Mouse (Mus musculus): ENCODE data around the gene Epop. TPM values are rescaled to one million over a fixed set of nuclear protein-coding genes. Genes with fewer than 3 reads are reported as not detected.

Gene Epop
- 2.5 and 3.0 TPM in 2 replicates for polyA plus RNA-seq (2012; ENCODE audit: insufficient read depth, insufficient read length, missing spikeins)

- peak within 1 kb of the TSS; percentile 72 for H3K4me3 ChIP-seq (ENCODE audit: insufficient read depth, low read length)
- H3K4me1 ChIP-seq (ENCODE audit: control insufficient read depth, insufficient read depth, low read length): peaks cover 7% of the 10 kb centered on the region; the same call in 1 of the 2 replicates
- TF ChIP-seq POLR2A (IDR thresholded peaks at IDR 0.05; ENCODE audit: borderline replicate concordance, low read depth, low read length) (peak; percentile 17; the same call in 1 of the 2 replicates), CTCF (IDR thresholded peaks at IDR 0.05; ENCODE audit: low read depth, low read length) (no peak)
- H3K27ac ChIP-seq (ENCODE audit: insufficient read depth, low read depth, low read length): no peak within 1 kb of the TSS
Measured at GRCm38 (mm10) chr11:97629576-97629975, at the start of gene Epop. Epop (minus strand) TSS chr11:97629702.

- Histone ChIP-seq H3K27ac (ENCODE audit: insufficient read depth, low read depth, low read length) (no peak overlapping the region), H3K4me1 (ENCODE audit: control insufficient read depth, insufficient read depth, low read length) (no peaks in the 10 kb centered on the region), H3K4me3 (ENCODE audit: insufficient read depth, low read length) (no peak overlapping the region)
- TF ChIP-seq CTCF (IDR thresholded peaks at IDR 0.05; ENCODE audit: low read depth, low read length) (no peak), POLR2A (IDR thresholded peaks at IDR 0.05; ENCODE audit: borderline replicate concordance, low read depth, low read length) (no peak)
Measured at GRCm38 (mm10) chr11:97678301-97678700, 48.8 kb upstream of the Epop start.

- Histone ChIP-seq H3K4me1 (ENCODE audit: control insufficient read depth, insufficient read depth, low read length) (no peaks in the 10 kb centered on the region), H3K27ac (ENCODE audit: insufficient read depth, low read depth, low read length) (no peak overlapping the region)
Measured at GRCm38 (mm10) chr11:97677842-97678241, 48.3 kb upstream of the Epop start.

GRCm38 (mm10) chr11:97677381-97677780 is 47.9 kb upstream of the Epop start:
- Histone ChIP-seq H3K4me1 (ENCODE audit: control insufficient read depth, insufficient read depth, low read length) (no peaks in the 10 kb centered on the region), H3K4me3 (ENCODE audit: insufficient read depth, low read length) (no peak overlapping the region)
- TF ChIP-seq POLR2A (IDR thresholded peaks at IDR 0.05; ENCODE audit: borderline replicate concordance, low read depth, low read length) (no peak), CTCF (IDR thresholded peaks at IDR 0.05; ENCODE audit: low read depth, low read length) (no peak)

More at GRCm38 (mm10) chr11:97677842-97678241, 48.3 kb upstream of the Epop start:
- TF ChIP-seq POLR2A (IDR thresholded peaks at IDR 0.05; ENCODE audit: borderline replicate concordance, low read depth, low read length) (no peak), CTCF (IDR thresholded peaks at IDR 0.05; ENCODE audit: low read depth, low read length) (no peak)
- no peak overlapping the region for H3K4me3 ChIP-seq (ENCODE audit: insufficient read depth, low read length)

GRCm38 (mm10) chr11:97676050-97676754 is 46.7 kb upstream of the Epop start:
- TF ChIP-seq CTCF (IDR thresholded peaks at IDR 0.05; ENCODE audit: low read depth, low read length) (no peak), POLR2A (IDR thresholded peaks at IDR 0.05; ENCODE audit: borderline replicate concordance, low read depth, low read length) (no peak)
- Histone ChIP-seq H3K4me1 (ENCODE audit: control insufficient read depth, insufficient read depth, low read length) (no peaks in the 10 kb centered on the region), H3K27ac (ENCODE audit: insufficient read depth, low read depth, low read length) (no peak overlapping the region), H3K4me3 (ENCODE audit: insufficient read depth, low read length) (no peak overlapping the region)

More at GRCm38 (mm10) chr11:97677381-97677780, 47.9 kb upstream of the Epop start:
- H3K27ac ChIP-seq (ENCODE audit: insufficient read depth, low read depth, low read length): no peak overlapping the region

GRCm38 (mm10) chr11:97673148-97673547 is 43.6 kb upstream of the Epop start:
- TF ChIP-seq POLR2A (IDR thresholded peaks at IDR 0.05; ENCODE audit: borderline replicate concordance, low read depth, low read length) (no peak), CTCF (IDR thresholded peaks at IDR 0.05; ENCODE audit: low read depth, low read length) (no peak)
- Histone ChIP-seq H3K4me3 (ENCODE audit: insufficient read depth, low read length) (no peak overlapping the region), H3K4me1 (ENCODE audit: control insufficient read depth, insufficient read depth, low read length) (no peaks in the 10 kb centered on the region), H3K27ac (ENCODE audit: insufficient read depth, low read depth, low read length) (no peak overlapping the region)

- no peak overlapping the region for H3K27ac ChIP-seq (ENCODE audit: insufficient read depth, low read depth, low read length)
- no peaks in the 10 kb centered on the region for H3K4me1 ChIP-seq (ENCODE audit: control insufficient read depth, insufficient read depth, low read length)
- TF ChIP-seq POLR2A (IDR thresholded peaks at IDR 0.05; ENCODE audit: borderline replicate concordance, low read depth, low read length) (no peak), CTCF (IDR thresholded peaks at IDR 0.05; ENCODE audit: low read depth, low read length) (no peak)
- no peak overlapping the region for H3K4me3 ChIP-seq (ENCODE audit: insufficient read depth, low read length)
Measured at GRCm38 (mm10) chr11:97671177-97671527, 41.6 kb upstream of the Epop start.

- H3K4me1 ChIP-seq (ENCODE audit: control insufficient read depth, insufficient read depth, low read length): no peaks in the 10 kb centered on the region
- TF ChIP-seq CTCF (IDR thresholded peaks at IDR 0.05; ENCODE audit: low read depth, low read length) (no peak), POLR2A (IDR thresholded peaks at IDR 0.05; ENCODE audit: borderline replicate concordance, low read depth, low read length) (no peak)
- H3K27ac ChIP-seq (ENCODE audit: insufficient read depth, low read depth, low read length): no peak overlapping the region
- no peak overlapping the region for H3K4me3 ChIP-seq (ENCODE audit: insufficient read depth, low read length)
Measured at GRCm38 (mm10) chr11:97670234-97671176, 41.0 kb upstream of the Epop start.

GRCm38 (mm10) chr11:97669829-97670228 is 40.3 kb upstream of the Epop start:
- Histone ChIP-seq H3K27ac (ENCODE audit: insufficient read depth, low read depth, low read length) (no peak overlapping the region), H3K4me3 (ENCODE audit: insufficient read depth, low read length) (no peak overlapping the region), H3K4me1 (ENCODE audit: control insufficient read depth, insufficient read depth, low read length) (no peaks in the 10 kb centered on the region)
- TF ChIP-seq CTCF (IDR thresholded peaks at IDR 0.05; ENCODE audit: low read depth, low read length) (no peak), POLR2A (IDR thresholded peaks at IDR 0.05; ENCODE audit: borderline replicate concordance, low read depth, low read length) (no peak)

Measured in bone marrow macrophage, adult 2 months (primary cell).